Mouse (Mus musculus) neural tube, embryonic 14.5 days (tissue): ENCODE measurements at regions not wholly inside any gene's neighbourhood (a gene's known extent, or its start where the extent isn't known, plus 50 kb on each side); places are given as distances from the start of the nearest gene placed in this dataset.
"Not testable (repeated sequence)": the region's sequence is repeated elsewhere in the genome, so short reads cannot be mapped to it uniquely, and the experiment has no call there.

Source experiments
- ATAC-seq: fragments of 200-750 bp; cut with Nextera tagmentation; 2 replicates; pipeline ENCODE4 v1.8.0; 2017; ENCODE audit warnings: low read depth, mild to moderate bottlenecking, moderate TSS enrichment, moderate library complexity
- H3K27ac ChIP-seq: fragments of 300-500 bp; sonication (generic); 2 replicates; pipeline ENCODE4 v1.5.1; 2014; ENCODE audit warnings: low read depth, mild to moderate bottlenecking, control low read depth, low read length, moderate library complexity, mixed read lengths
- H3K27me3 ChIP-seq: fragments of 300-500 bp; sonication (generic); 2 replicates; pipeline ENCODE4 v1.6.1; 2014; ENCODE audit warnings: low read length; ENCODE audit not compliant: control insufficient read depth, insufficient read depth
- H3K36me3 ChIP-seq: fragments of 300-500 bp; sonication (generic); 2 replicates; pipeline ENCODE4 v1.6.1; 2014; ENCODE audit warnings: low read length, mixed read lengths; ENCODE audit not compliant: control insufficient read depth, insufficient read depth
- H3K4me1 ChIP-seq: fragments of 300-500 bp; sonication (generic); 2 replicates; pipeline ENCODE4 v1.6.1; 2014; ENCODE audit warnings: low read length; ENCODE audit not compliant: control insufficient read depth, insufficient read depth
- H3K4me2 ChIP-seq: fragments of 300-500 bp; sonication (generic); 2 replicates; pipeline ENCODE4 v1.6.1; 2014; ENCODE audit warnings: mild to moderate bottlenecking, low read depth, low read length, control low read depth
- H3K4me3 ChIP-seq: fragments of 300-500 bp; sonication (generic); 2 replicates; pipeline ENCODE4 v1.5.1; 2014; ENCODE audit warnings: low read depth, low read length, control low read depth, mixed read lengths
- H3K9ac ChIP-seq: fragments of 300-500 bp; sonication (generic); replicated peaks from 2 replicates; pipeline ENCODE4 v1.6.1; 2014; ENCODE audit warnings: low read depth, mild to moderate bottlenecking, control low read depth, low read length, mixed read lengths
- H3K9me3 ChIP-seq: fragments of 300-500 bp; sonication (generic); 2 replicates; pipeline ENCODE4 v1.6.1; 2016; ENCODE audit warnings: low read length; ENCODE audit not compliant: control insufficient read depth
- WGBS: fragments of 180-500 bp; shearing (Covaris S2); extraction: QIAGEN DNeasy Blood & Tissue Kit; methylation state at CpG from one replicate; pipeline ENCODE4 v1.1.7; 2014; 5-methylcytosine and 5-hydroxymethylcytosine counted together

DNA sequence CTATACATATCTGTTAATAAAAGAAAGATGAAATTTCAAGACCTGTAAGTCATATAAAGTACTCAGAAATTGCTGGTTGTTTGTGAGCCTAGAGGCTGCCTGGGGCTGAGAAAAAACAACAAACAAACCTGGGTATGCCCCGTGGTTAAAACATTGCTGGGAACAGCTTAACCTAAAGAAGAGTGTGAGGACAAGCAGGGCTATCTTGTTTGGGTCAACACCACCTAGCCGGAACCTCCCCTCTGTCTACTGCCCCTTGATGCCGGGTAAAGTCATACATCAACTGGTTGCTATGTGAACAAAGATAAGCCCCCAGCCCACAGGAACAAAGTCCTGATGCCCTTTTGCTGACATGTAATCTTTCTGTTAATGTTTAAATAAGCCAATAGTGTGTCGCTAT lies 74.0 kb upstream of the Zfp709 start:
- ATAC-seq, H3K4me3 ChIP-seq, H3K4me1 ChIP-seq, H3K4me2 ChIP-seq, H3K36me3 ChIP-seq, H3K9me3 ChIP-seq, H3K9ac ChIP-seq, H3K27ac ChIP-seq, H3K27me3 ChIP-seq: not testable (repeated sequence)
- WGBS: 78% methylated on average over 3 of the region's 4 CpGs

- H3K27ac ChIP-seq, H3K4me1 ChIP-seq, H3K27me3 ChIP-seq, ATAC-seq, H3K9ac ChIP-seq, H3K9me3 ChIP-seq, H3K4me3 ChIP-seq, H3K36me3 ChIP-seq, H3K4me2 ChIP-seq: not testable (repeated sequence)
- 77% methylated on average over 1 of the region's 1 CpGs for WGBS
Observed at GRCm38 (mm10) chr8:71804586-71804985, 77.2 kb upstream of the Zfp709 start.

DNA sequence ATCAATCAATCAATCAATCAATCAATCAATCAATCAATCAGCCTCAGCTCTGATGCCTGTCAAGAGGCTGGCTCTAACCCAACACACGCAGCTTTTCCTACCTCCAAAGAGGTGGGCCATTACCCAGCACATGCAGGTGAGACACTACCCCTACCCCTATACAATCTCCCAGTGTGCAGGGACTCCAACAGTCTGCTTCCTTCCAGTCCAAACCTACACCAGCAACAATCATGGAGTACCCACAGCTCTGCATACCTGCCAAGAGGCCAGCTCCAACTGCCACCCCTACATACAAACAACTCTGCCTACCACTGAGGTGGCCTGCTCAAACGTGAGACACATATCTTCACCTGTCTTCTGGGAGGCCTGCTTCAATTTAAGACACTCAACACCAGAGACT lies 76.7 kb upstream of the Fcho1 start:
- not testable (repeated sequence) for H3K9ac ChIP-seq, H3K27me3 ChIP-seq, H3K27ac ChIP-seq, H3K9me3 ChIP-seq, H3K4me2 ChIP-seq, H3K4me1 ChIP-seq, H3K4me3 ChIP-seq, H3K36me3 ChIP-seq
- 66% methylated on average over 2 of the region's 2 CpGs for WGBS
- ATAC-seq: peak; percentile 51

GRCm38 (mm10) chr8:71789031-71789460 lies 63.5 kb upstream of the Fcho1 start:
- ATAC-seq: peak; percentile 70; the same call in 1 of the 2 replicates
- not testable (repeated sequence) for H3K36me3 ChIP-seq, H3K27me3 ChIP-seq, H3K9ac ChIP-seq, H3K4me2 ChIP-seq, H3K27ac ChIP-seq, H3K9me3 ChIP-seq, H3K4me3 ChIP-seq, H3K4me1 ChIP-seq
- WGBS: 5% methylated on average over 4 of the region's 9 CpGs

DNA sequence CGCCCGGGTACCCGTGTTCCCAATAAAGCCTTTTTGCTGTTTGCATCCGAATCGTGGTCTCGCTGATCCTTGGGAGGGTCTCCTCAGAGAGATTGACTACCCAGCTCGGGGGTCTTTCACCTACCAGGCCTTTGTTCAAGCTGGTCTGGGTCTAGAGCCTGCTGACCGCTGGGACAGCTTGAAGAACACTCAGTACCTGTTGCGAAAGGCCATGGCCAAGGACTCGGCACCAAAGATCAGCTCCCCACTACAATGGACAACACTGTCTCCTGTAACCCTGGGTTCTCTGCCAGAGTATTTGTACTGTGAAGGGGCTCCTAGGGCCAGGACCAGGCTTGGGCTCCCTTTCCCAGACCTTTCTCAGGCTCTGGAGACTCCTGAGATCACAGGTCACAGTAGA lies 55.1 kb upstream of the Fcho1 start:
- H3K4me3 ChIP-seq, H3K27me3 ChIP-seq, H3K27ac ChIP-seq, H3K4me1 ChIP-seq, ATAC-seq, H3K4me2 ChIP-seq, H3K9me3 ChIP-seq, H3K9ac ChIP-seq, H3K36me3 ChIP-seq: not testable (repeated sequence)
- 92% methylated on average over 8 of the region's 10 CpGs for WGBS

DNA sequence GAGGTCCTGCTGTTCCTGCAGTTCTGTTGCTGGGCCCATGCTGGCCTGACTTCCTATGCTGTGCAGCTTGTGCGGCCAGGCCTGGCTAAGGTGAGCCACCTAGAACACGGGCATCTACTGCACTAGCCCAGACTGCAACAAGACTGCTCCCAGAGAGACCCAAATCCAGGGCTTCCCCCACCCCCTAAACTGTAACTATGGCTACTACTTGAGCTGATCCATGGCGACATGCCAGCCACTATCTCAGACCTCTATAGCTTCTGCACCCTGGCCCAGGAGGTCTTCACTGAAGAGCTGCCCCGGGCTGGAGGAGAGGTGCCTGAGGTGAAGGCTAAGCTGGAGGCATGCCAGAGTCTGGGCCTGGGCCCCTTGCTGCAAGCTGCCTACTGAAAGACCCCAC lies 54.3 kb upstream of the Fcho1 start:
- not testable (repeated sequence) for H3K27me3 ChIP-seq, H3K36me3 ChIP-seq, H3K4me1 ChIP-seq, H3K4me2 ChIP-seq, H3K4me3 ChIP-seq, H3K9ac ChIP-seq, ATAC-seq, H3K27ac ChIP-seq, H3K9me3 ChIP-seq
- 88% methylated on average over 2 of the region's 4 CpGs for WGBS

DNA sequence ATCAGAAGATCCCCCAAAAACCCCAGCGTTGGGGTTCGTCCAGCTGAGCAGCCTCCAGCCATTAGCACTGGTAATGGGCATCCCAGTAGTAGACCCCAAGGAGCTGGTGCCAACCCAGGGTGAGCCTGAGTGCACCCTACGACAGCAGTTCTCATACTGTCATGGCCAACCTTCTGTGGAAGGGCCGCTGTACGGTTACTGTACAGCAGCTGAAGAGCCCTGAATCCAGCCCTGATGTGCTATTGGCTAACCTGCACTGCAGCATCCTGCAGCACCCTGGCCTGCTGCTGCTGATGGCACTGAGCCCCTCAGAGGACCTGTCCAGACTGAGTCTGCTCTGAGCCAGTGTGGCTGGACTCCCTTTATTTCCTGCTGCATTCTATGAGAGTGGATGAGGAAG lies 53.9 kb upstream of the Fcho1 start:
- not testable (repeated sequence) for H3K9me3 ChIP-seq, H3K4me2 ChIP-seq, H3K36me3 ChIP-seq, H3K4me1 ChIP-seq, H3K27ac ChIP-seq, H3K9ac ChIP-seq, H3K27me3 ChIP-seq, ATAC-seq, H3K4me3 ChIP-seq
- 93% methylated on average over 5 of the region's 5 CpGs for WGBS

DNA sequence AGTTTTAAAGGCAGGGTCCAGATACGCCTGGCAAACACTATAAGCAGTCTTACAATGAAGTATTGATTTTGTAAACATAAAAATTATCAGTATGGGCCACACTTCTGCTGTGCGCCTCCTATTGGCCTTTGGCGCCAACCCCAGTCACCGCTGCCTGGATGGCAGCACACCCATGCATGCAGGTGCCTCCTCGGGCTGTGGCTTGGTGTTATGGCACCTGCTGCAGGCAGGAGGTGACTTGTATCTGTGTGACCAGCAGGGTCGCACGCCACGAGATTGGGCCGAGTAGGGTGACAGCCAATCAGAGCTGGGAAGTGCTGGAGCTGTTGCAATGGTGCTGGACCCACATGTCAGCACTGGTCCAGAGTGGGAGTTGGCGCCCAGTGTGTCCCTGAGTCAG lies 53.4 kb upstream of the Fcho1 start:
- H3K4me1 ChIP-seq: no peaks in the 10 kb centered on the region
- no peaks in the 10 kb centered on the region for H3K36me3 ChIP-seq
- H3K4me3 ChIP-seq: no peak overlapping the region
- H3K9me3 ChIP-seq: no peaks in the 10 kb centered on the region
- no peak overlapping the region for H3K4me2 ChIP-seq
- 85% methylated on average over 10 of the region's 10 CpGs for WGBS
- H3K27me3 ChIP-seq: no peaks in the 10 kb centered on the region
- H3K27ac ChIP-seq: no peak overlapping the region
- ATAC-seq: no peak
- H3K9ac ChIP-seq: no peak overlapping the region
